Mouse (Mus musculus) myocyte (in vitro differentiated cells): ENCODE results near the gene Atoh8. TPM values are rescaled to one million over a fixed set of nuclear protein-coding genes. Genes with fewer than 3 reads are reported as not detected.

ENCODE experiments used
- H3K27me3 ChIP-seq: one replicate; pipeline ENCODE4 v1.6.1; 2011; ENCODE audit not compliant: control insufficient read depth, insufficient read depth, insufficient read length
- H3K36me3 ChIP-seq: one replicate; pipeline ENCODE4 v1.6.1; 2011; ENCODE audit not compliant: control insufficient read depth, insufficient read depth
- H3K4me2 ChIP-seq: one replicate; pipeline ENCODE4 v1.6.1; 2011; ENCODE audit warnings: low read depth, control low read depth
- H3K4me3 ChIP-seq: one replicate; pipeline ENCODE4 v1.5.1; 2011; ENCODE audit warnings: mild to moderate bottlenecking, control low read depth, moderate library complexity
- H3K79me2 ChIP-seq: one replicate; pipeline ENCODE4 v1.6.1; 2011; ENCODE audit not compliant: control insufficient read depth, insufficient read depth
- H3ac ChIP-seq: one replicate; pipeline ENCODE4 v1.6.1; 2011; ENCODE audit not compliant: control insufficient read depth, insufficient read length
- CEBPB ChIP-seq: IDR thresholded peaks from 2 replicates; pipeline ENCODE4 v1.6.1; 2011; ENCODE audit warnings: mild to moderate bottlenecking, moderate library complexity; ENCODE audit not compliant: poor library complexity, insufficient read depth, severe bottlenecking
- E2F4 ChIP-seq: IDR thresholded peaks from one replicate; pipeline ENCODE4 v1.6.1; 2011; ENCODE audit warnings: mild to moderate bottlenecking, control low read depth, moderate library complexity; ENCODE audit not compliant: insufficient read depth
- MAX ChIP-seq: IDR thresholded peaks from one replicate; pipeline ENCODE4 v1.6.1; 2011; ENCODE audit warnings: low read depth, mild to moderate bottlenecking, control low read depth
- MYOD1 ChIP-seq, 3 experiments: IDR thresholded peaks; one replicate each; pipeline ENCODE4 v1.6.1; 2011; ENCODE audit warnings: control low read depth in 2 of 3, low read depth in 2 of 3, mild to moderate bottlenecking in 2 of 3, moderate library complexity in 1 of 3; ENCODE audit not compliant: insufficient read length in 2 of 3, control insufficient read depth in 1 of 3
- MYOG ChIP-seq, 3 experiments: IDR thresholded peaks; one replicate each; pipeline ENCODE4 v1.6.1; 2011; ENCODE audit warnings: control low read depth in 2 of 3, low read depth in 2 of 3, mild to moderate bottlenecking in 2 of 3; ENCODE audit not compliant: insufficient read length in 2 of 3, control insufficient read depth in 1 of 3, insufficient read depth in 1 of 3
- POLR2A ChIP-seq: IDR thresholded peaks from one replicate; pipeline ENCODE4 v1.6.1; 2011; ENCODE audit warnings: low read depth, mild to moderate bottlenecking, control low read depth, moderate library complexity; ENCODE audit not compliant: insufficient read length
- POLR2AphosphoS2 ChIP-seq: IDR thresholded peaks from one replicate; pipeline ENCODE4 v1.6.1; 2011; ENCODE audit warnings: low read depth, control low read depth; ENCODE audit not compliant: insufficient read length
- REST ChIP-seq: IDR thresholded peaks from one replicate; pipeline ENCODE4 v1.6.1; 2011; ENCODE audit warnings: mild to moderate bottlenecking, control low read depth, moderate library complexity; ENCODE audit not compliant: insufficient read depth, insufficient read length
- SRF ChIP-seq: IDR thresholded peaks from one replicate; pipeline ENCODE4 v1.6.1; 2011; ENCODE audit warnings: low read depth; ENCODE audit not compliant: control insufficient read depth, insufficient read length
- TCF12 ChIP-seq: IDR thresholded peaks from one replicate; pipeline ENCODE4 v1.6.1; 2011; ENCODE audit warnings: mild to moderate bottlenecking, control low read depth; ENCODE audit not compliant: poor library complexity, insufficient read depth, severe bottlenecking
- TCF3 ChIP-seq: IDR thresholded peaks from one replicate; pipeline ENCODE4 v1.6.1; 2011; ENCODE audit warnings: low read depth, control low read depth; ENCODE audit not compliant: insufficient read length
- USF1 ChIP-seq: IDR thresholded peaks from one replicate; pipeline ENCODE4 v1.6.1; 2011; ENCODE audit warnings: low read depth, mild to moderate bottlenecking, control low read depth, moderate library complexity
- polyA plus RNA-seq: library from polyadenylated mRNA; unstranded; fragments of >200 nt; fragmentation: generic; extraction: Trizol; gene quantifications from one replicate; pipeline ENCODE4 v1.2.1, GENCODE M21; 2012; ENCODE audit warnings: missing spikeins

Gene Atoh8
- polyA plus RNA-seq, 1 experiment = 2.1 TPM

DNA sequence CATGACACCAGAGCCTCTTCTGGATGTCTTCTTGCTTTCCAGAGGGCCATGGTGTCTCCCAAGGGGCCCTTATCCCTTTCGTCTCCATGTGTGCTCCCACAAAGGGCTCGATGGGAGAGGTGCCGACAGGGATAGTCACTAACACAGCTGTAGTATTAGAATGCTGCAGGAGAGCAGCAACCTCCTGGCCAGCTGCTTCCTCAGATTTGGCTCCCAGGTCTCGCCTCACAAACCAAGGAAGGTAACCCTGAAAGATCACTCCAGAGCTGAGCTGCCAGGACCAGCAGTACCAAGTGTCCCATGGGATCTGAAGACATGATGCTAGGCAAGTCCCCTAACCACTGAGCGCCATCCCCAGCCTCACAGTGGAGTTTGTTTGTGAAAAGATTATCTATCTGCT lies 32.6 kb downstream of the Atoh8 start:
- H3ac ChIP-seq = no peak overlapping the region
- no peaks in the 10 kb centered on the region for H3K36me3 ChIP-seq
- no peaks in the 10 kb centered on the region for H3K79me2 ChIP-seq
- H3K4me2 ChIP-seq = no peak overlapping the region
- H3K4me3 ChIP-seq = no peak overlapping the region
- no peak for TF ChIP-seq MYOG (IDR thresholded peaks at IDR 0.05; ENCODE audit: control insufficient read depth in 1 of 3, insufficient read depth in 1 of 3, insufficient read length in 2 of 3, low read depth in 2 of 3)
- no peaks in the 10 kb centered on the region for H3K27me3 ChIP-seq

DNA sequence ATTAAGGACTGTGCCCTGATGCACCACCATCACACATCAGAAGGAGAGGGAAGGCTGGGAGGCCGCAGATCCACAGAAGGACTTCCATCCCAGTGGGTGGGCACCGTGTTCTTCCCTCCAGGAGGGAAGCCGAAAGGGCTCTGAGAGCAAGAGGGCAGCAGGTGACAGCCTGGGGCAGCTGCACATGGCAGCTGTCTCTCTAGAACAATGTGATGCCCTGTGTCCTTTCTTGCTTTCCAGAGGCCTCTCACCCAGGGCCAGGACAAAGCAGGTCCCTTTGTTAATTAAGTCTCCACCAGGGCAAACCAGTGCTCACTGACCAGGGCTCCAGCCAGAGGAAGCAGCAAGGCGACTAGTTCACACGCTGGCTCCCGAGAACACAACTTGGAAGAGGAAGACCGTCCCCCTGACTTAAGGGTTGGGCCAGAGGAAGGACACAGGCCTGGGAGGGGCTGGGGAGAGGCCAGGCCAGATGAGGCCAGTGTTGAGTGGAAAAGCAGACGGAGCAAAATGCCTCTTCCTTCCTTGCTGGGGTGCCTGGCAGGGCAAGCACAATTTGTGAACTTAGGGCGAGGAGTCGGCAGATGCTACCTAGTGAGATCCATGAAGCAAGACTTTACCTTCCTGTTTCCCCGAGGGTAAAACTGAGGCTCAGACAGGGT lies 34.7 kb downstream of the Atoh8 start:
- Histone ChIP-seq H3ac (no peak overlapping the region), H3K36me3 (no peaks in the 10 kb centered on the region), H3K4me3 (no peak overlapping the region), H3K79me2 (no peaks in the 10 kb centered on the region), H3K4me2 (no peak overlapping the region), H3K27me3 (no peaks in the 10 kb centered on the region)
- TF ChIP-seq CEBPB (no peak), TCF3 (peak; percentile 91), MYOG (IDR thresholded peaks at IDR 0.05; ENCODE audit: control insufficient read depth in 1 of 3, insufficient read depth in 1 of 3, insufficient read length in 2 of 3, low read depth in 2 of 3) (peak; percentile 48 to 98 (median 93)), MYOD1 (IDR thresholded peaks at IDR 0.05; ENCODE audit: control insufficient read depth in 1 of 3, insufficient read length in 2 of 3, low read depth in 2 of 3) (peak; percentile 54 to 99 (median 98)), TCF12 (peak; percentile 72)

DNA sequence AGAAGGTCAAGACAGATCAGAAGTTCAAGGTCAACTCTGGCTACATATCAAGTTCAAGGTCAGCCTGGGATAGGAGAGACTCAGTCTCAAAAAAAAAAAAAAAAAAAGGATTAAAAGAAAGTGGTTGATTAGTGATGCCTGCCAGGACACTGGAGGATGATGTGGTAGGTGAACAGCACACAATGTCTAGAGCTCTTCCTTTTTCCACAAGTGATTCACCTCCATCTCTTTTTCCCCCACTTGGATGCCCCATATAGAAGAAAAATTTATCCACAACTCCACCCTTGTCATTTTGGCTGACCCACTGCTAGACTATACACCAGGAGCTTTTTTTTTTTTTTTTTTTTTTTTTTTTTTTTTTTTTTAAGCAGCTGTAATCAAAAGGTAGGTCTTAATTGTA lies 37.9 kb downstream of the Atoh8 start:
- Histone ChIP-seq H3K36me3 (no peaks in the 10 kb centered on the region), H3K4me2 (no peak overlapping the region), H3K4me3 (no peak overlapping the region), H3K27me3 (no peaks in the 10 kb centered on the region), H3K79me2 (no peaks in the 10 kb centered on the region), H3ac (no peak overlapping the region)
- no peak for TF ChIP-seq POLR2A

DNA sequence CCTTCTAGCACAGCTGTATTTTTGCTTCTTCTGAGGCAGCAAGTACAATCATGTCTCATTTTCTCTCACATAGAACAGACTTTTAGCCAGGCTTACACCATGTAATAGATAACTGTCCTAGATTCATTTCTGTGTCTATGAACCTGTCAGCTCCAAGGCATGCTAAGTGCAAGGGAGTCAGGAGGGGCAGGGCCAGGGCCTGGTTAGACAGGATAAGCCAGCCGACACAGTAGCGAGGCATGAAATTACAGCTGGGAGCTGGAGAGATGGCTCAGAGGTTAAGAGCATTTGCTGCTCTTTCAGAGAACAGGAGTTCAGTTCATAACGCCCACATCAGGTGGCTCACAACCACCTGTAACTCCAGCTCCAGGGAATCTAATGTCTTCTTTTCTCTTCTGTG lies 38.7 kb downstream of the Atoh8 start:
- H3ac ChIP-seq = no peak overlapping the region
- no peak overlapping the region for H3K4me3 ChIP-seq
- H3K79me2 ChIP-seq = no peaks in the 10 kb centered on the region
- no peaks in the 10 kb centered on the region for H3K27me3 ChIP-seq
- no peaks in the 10 kb centered on the region for H3K36me3 ChIP-seq
- TF ChIP-seq CEBPB (no peak), TCF3 (no peak), MYOD1 (IDR thresholded peaks at IDR 0.05; ENCODE audit: control insufficient read depth in 1 of 3, insufficient read length in 2 of 3, low read depth in 2 of 3) (no peak), REST (no peak), TCF12 (no peak), SRF (no peak), USF1 (no peak), E2F4 (no peak), POLR2AphosphoS2 (no peak), MAX (no peak), MYOG (IDR thresholded peaks at IDR 0.05; ENCODE audit: control insufficient read depth in 1 of 3, insufficient read depth in 1 of 3, insufficient read length in 2 of 3, low read depth in 2 of 3) (no peak), POLR2A (no peak)
- H3K4me2 ChIP-seq = no peak overlapping the region

DNA sequence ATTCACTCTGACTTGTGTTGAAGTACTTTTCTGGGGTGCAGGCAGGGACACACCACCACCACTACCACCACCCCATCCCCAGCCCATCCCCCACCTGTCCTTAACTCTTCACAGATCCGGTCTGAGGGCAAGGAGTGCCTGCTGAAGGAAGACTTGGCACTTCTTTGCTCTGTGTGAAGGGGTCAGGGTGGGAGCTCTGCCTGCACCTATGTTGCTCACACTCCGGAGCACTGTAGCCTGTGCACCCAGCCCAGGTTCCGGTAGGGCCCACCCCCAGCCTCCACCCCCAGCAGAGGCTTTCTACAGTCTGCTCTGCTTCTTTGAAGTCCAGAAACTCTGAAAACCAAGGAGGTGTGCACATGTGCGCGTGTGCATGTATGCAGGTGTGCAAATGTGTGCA lies 44.8 kb downstream of the Atoh8 start:
- Histone ChIP-seq H3K36me3 (no peaks in the 10 kb centered on the region), H3ac (no peak overlapping the region), H3K27me3 (no peaks in the 10 kb centered on the region), H3K79me2 (no peaks in the 10 kb centered on the region), H3K4me3 (no peak overlapping the region), H3K4me2 (no peak overlapping the region)
- TF ChIP-seq MAX (no peak), MYOG (IDR thresholded peaks at IDR 0.05; ENCODE audit: control insufficient read depth in 1 of 3, insufficient read depth in 1 of 3, insufficient read length in 2 of 3, low read depth in 2 of 3) (no peak), TCF3 (no peak), E2F4 (no peak), USF1 (no peak), REST (no peak)

DNA sequence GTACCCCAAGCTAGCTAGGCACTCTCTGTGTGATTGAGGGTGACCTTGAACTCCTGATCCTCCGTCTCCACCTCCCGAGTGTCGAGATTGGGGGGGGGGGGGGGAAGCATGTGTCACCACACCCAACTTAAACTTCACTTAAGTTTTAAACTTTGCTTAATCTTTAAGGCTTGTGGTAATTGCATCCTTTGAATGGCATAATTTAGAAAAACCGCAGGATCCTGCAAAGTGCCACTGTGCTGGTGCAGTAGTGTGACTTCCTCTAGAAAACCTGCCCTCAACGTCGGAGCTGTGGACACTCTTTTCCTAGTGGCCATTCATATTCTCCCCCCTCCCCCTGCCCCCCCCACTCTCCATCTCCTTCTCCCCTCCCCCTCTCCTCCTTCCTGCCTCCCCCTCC lies 45.3 kb downstream of the Atoh8 start:
- no peaks in the 10 kb centered on the region for H3K36me3 ChIP-seq
- no peak for TF ChIP-seq TCF3
- no peak for TF ChIP-seq TCF12
- TF ChIP-seq POLR2AphosphoS2 = no peak
- no peak for TF ChIP-seq MYOD1 (IDR thresholded peaks at IDR 0.05; ENCODE audit: control insufficient read depth in 1 of 3, insufficient read length in 2 of 3, low read depth in 2 of 3)
- TF ChIP-seq E2F4 = no peak
- no peak for TF ChIP-seq POLR2A
- no peak for TF ChIP-seq MAX
- TF ChIP-seq SRF = no peak
- TF ChIP-seq USF1 = no peak
- TF ChIP-seq REST = no peak
- no peak for TF ChIP-seq CEBPB
- H3ac ChIP-seq = no peak overlapping the region
- H3K27me3 ChIP-seq = no peaks in the 10 kb centered on the region
- H3K4me2 ChIP-seq = no peak overlapping the region
- H3K79me2 ChIP-seq = no peaks in the 10 kb centered on the region
- H3K4me3 ChIP-seq = no peak overlapping the region
